Mouse (Mus musculus): Measurements from ENCODE around the gene Fbxl12. TPM values are rescaled to one million over a fixed set of nuclear protein-coding genes. Genes with fewer than 3 reads are reported as not detected.
A peak's percentile ranks its signal among the peaks of the same experiment; 100 is the strongest.
"Not testable (repeated sequence)": the region's sequence is repeated elsewhere in the genome, so short reads cannot be mapped to it uniquely, and the experiment has no call there.

The Fbxl12 gene
- 7.5 and 18.8 TPM in 2 replicates for total RNA-seq (2015; ENCODE audit: low replicate concordance)
- total RNA-seq (2017; ENCODE audit: low replicate concordance) = 2.3 and 3.2 TPM in 2 replicates

DNA sequence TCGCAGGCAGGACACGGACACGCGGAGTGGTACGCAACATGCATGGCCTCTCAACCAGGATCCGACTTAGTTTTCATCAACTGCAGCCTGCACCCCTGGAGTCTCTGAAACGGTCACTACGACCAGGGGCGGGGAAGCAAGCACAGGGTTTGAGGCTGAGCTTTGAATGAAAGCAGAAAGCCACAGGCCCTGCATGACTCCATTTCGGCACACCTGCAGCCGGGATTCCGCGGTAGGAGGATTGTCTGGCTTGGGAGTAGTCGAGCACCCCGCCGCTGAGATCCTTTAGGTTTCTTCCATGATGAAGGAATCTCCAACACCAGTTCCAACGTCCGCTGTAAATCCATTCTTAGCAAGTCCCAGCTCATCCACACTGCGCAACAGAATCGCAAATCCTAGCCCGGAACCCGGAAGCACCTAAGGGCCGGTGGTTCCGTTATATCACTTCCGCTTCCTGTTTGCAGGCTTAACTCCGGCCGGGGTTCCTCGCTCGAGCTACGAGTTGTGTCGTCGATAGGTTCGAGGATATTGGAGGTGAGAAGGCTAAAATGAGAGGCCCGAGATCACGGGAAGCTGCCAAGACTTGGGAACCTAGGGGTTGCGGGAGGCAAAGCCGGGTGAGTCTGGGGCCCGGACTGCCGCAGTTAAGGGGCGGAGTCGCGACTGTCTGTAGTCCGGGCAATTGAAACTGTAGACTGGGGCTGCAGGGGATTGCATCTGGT, at the start of gene Fbxl12:
TSS of gene Fbxl12 (minus strand) at position 408 of the 722 bp plus-strand sequence.
- ATAC-seq (replicated peaks; ENCODE audit: low FRiP score, poor library complexity, severe bottlenecking) = peak; percentile 86

DNA sequence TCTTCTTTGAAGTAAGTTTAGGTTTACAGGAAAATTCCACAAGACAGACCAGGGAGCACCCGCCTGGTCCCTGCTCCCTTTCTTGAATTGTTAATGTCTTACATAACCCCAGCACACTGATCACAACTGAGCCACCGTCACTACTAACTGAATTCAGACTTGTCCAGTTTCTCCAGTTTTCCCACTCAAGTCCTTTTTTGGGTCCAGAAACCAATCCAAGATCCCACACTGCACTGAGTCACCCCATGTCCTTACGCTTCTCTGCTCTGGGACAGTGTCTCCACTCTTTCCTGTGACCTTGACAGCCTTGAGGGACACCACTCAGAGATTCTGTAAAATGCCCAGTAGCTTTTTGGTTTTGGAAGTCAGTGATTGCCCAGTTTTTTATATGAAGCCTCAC, 48.3 kb upstream of the Fbxl12 start:
- ATAC-seq (replicated peaks; ENCODE audit: low FRiP score, poor library complexity, severe bottlenecking) = no peak

DNA sequence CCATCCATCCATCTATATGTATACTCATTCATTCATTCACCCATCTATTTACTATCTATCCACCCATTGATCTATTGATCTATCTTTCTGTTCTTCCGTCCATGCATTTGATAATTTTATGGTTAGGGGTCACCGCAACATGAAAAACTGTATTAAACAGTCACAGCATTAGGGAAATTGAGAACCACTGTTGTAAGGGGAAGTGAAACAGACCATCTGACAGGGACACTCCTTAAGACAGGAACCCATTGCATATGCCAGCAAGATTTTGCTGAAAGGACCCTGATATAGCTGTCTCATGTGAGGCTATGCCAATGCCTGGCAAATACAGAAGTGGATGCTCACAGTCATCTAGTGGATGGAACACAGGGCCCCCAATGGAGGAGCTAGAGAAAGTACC, 45.9 kb upstream of the Fbxl12 start:
- not testable (repeated sequence) for ATAC-seq (replicated peaks; ENCODE audit: low FRiP score, poor library complexity, severe bottlenecking)

DNA sequence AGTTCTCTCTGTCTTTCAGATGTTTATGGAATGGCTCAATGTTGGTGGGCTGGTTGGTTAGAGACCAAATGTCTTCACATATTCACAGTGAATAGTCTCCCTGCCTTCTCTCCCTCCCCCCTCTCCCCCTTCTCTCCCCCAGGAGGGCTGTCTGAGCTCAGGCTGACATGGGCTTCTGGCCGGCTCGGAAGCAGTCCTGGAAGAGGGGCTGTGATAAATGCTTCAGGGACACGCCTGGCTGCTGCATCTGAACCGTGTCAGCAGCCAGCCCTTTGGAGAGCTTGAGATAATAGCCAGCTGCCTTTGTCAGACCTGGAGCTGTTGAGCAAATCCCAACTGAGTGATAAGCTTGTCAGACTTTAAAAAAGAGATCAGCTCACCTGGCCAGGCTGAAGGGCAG, 45.3 kb upstream of the Fbxl12 start:
- no peak for ATAC-seq (replicated peaks; ENCODE audit: low FRiP score, poor library complexity, severe bottlenecking)

DNA sequence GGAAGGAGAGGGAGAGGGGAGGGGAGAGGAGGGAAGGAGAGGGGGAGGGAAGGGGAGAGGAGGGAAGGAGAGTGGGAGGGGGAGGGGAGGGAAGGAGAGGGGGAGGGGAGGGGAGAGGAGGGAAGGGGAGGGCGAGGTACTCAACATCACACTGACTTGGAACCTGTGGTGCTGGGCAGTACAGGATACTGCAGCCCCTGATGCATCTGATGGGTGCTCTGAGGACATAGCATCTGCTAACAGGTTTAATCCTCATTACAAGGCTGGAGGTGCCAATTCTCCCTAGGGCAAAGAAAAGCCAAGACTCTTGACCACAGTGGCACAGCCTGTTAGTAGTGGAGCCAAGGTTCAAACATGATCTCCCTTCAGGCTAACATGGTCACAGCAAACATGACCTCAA, 44.8 kb upstream of the Fbxl12 start:
- ATAC-seq (replicated peaks; ENCODE audit: low FRiP score, poor library complexity, severe bottlenecking) = no peak

DNA sequence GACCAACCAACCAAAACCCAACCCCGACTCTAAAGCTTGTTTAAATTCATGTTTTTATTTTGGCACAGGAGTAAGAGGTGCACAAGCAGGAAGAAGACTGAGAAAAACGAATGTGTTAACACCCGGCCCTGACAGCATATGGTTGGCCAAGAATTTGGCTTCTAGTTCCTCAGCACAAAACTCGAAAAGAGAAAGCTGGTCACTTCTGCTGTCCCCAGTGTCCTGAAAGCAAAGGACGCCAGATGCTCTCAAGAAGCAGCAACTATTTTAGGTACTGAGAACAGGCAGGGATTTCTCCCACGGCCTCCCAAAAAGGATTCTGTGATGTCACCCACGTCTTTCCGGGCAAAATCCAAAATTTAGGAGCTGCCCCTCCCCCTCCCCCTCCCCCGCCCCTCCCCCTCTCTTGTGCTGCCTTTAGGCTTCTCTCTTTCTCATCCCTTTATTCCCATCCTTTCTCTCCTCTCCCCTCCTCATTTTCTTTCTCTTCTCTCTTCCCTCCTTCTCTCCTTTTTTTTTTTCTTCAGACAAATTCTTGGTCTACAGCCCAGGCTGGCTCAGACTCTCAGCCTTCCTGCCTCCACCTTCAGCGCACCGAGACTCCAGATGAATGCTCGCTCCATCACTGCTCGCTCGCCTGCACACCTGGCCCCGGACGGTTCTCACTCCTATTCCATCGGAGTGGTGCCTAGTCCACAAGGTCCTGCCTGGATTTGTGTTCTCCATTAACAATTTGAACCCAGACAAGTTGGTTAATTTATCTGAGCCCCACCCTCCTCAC, 40.7 kb upstream of the Fbxl12 start:
- ATAC-seq (replicated peaks; ENCODE audit: low FRiP score, poor library complexity, severe bottlenecking) = no peak

DNA sequence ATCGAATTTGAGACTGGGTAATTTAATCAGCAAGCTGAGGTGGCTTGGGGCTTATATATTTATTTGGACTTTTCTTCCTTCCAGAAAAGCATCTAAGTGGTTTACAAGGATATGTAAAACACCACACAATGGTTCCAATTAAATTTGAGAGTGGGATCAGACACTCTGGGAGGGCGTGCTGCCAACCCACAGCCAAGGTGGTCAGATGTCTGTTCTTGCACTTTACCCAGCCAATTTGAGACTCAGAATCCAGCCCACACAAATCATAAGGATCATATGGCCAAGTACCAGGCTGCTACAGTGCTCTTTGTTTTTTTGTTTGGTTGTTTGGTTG, 37.8 kb upstream of the Fbxl12 start:
- no peak for ATAC-seq (replicated peaks; ENCODE audit: low FRiP score, poor library complexity, severe bottlenecking)

DNA sequence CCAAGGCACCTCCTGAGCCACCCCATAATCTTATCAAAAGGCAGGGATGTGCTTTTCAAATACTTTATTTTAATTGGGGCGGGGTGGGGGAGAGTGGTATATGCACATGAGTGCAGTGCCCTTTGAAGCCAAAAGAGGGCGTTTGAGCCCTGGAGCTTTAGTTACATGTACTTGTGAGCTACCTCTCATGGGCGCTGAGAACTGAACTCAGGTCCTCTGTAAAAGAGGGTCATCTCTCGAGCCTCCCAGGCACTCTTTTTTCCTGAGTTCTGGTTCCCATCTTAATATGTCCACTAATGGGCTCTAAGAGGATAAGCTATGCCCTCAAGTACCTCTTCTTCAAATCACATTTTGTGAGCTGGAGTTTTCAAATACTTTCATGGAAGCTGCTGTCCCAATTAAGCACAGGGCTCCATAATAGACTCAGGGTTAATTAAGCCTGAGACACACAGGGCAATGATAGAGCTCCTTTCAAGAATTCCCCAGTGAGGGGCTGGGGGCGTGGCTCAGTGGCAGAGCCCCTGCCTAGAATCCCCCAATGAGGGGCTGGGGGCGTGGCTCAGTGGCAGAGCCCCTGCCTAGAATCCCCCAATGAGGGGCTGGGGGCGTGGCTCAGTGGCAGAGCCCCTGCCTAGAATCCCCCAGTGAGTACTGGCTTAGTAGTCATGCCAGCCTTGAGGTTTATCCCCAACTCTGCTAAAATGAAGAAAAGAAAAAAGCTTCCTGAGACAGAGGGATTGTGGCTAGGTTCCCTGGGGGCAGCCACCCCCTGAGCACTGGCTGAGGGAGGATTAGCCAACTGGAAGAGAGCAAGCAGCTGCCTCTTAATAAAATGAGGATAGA, 37.2 kb upstream of the Fbxl12 start:
- ATAC-seq (replicated peaks; ENCODE audit: low FRiP score, poor library complexity, severe bottlenecking) = no peak

DNA sequence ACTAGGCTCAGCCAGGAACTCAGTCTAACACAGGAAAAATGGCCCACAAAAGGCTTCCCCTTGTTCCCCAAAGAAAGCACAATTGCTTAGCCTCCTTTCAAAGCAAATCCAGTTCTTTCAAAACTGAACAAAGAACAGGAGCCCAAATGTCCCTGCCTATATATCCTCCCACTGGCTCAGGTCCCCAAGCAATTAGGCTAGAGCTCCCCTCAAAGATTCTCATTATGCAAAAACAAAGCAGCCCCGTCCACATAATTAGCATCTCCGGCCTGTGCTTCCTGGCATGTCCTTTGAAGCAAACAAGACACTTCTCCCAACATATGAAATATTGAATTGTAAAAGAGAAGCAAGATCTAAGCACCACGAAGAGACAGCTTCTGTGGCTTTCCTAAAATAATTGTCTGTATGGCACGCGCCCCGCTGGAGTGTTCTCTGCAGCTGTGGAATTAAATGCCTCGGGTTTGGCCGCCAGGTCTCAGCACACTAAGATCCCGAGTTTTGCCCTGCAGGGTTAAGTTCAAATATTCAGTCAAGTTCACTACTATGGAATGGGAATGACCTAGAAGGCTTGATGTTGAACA, 35.9 kb upstream of the Fbxl12 start:
- ATAC-seq (replicated peaks; ENCODE audit: low FRiP score, poor library complexity, severe bottlenecking) = no peak

DNA sequence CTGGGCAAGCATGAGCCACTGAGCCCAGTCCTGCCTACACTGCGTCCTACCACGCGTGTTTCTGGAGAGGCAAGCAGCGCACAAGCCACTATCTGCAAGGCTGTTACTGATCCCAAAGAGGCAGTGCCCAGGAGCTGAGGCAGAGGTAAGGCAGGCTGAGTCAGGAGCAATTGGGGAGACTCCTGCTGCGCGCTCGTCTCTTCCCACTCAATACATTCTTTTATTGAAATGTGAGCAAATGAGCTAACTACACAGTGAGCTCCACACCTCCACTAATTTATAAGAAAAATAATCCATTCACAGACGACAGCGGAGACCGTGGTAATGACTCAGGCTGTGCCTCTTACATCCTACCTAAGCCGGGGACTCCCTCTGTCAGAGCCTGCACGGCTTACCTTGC, 33.3 kb upstream of the Fbxl12 start:
- ATAC-seq (replicated peaks; ENCODE audit: low FRiP score, poor library complexity, severe bottlenecking) = no peak

DNA sequence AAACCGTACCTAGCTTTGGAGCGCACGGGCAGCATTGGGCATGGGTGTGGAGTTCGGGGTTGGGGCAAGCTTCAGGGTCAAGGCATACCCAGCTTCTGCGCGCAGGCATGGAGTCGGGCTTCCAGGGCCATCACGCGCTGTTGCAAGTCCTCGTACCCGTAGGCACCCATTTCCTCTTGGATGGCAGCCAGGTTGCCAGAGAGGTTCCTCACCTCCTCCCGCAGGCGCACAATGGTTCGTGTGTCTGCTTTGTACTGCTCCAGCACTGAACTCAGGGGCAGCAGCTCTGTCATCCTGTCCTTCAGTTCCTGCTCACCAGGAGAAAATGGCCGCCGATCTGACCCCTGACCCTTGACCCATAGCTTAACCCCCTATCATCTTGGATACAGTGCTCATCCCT, 27.5 kb upstream of the Fbxl12 start:
- no peak for ATAC-seq (replicated peaks; ENCODE audit: low FRiP score, poor library complexity, severe bottlenecking)

DNA sequence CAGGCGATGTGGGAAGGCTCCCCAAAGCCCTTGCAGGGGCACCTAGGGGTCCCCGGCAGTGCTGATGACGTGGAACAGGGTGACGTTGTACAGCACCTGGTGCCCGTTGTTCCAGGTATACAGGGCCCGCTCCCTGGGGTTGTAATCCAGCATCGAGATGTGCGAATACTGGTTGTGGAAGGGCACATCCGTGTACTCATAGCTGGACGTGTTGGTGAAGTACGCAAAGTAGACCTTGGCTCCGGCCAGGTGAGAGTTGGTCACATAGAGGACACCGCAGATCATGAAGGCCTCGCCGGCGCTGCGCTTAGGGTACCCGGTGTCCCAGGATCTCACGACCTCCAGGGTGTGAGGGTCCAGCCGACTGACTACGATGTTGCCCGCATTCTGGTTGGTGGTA, 23.5 kb upstream of the Fbxl12 start:
- ATAC-seq (replicated peaks; ENCODE audit: low FRiP score, poor library complexity, severe bottlenecking) = no peak

DNA sequence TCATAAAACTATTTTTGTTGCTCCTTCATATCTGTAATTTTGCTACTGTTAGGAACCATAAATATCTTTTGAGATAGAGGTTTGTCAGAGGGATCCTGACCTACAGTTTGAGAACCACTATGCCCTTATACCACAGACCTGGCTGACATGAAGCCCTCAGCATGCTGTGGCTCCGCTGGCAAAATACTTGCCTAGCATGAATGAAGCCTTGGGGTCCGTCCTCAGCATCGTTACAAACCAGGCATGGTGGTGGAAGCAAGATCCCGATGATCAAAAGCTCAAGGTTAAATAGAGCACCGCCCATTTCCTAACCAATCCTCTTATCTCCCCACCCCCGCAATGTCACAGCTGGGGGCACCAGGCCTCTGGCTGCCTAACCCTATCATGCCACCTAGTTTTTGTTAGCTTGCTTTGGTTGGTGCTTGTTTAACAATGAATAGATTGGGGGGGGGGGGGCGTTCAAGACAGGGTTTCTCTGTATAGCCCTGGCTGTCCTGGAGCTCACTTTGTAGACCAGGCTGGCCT, 22.0 kb upstream of the Fbxl12 start:
- no peak for ATAC-seq (replicated peaks; ENCODE audit: low FRiP score, poor library complexity, severe bottlenecking)

DNA sequence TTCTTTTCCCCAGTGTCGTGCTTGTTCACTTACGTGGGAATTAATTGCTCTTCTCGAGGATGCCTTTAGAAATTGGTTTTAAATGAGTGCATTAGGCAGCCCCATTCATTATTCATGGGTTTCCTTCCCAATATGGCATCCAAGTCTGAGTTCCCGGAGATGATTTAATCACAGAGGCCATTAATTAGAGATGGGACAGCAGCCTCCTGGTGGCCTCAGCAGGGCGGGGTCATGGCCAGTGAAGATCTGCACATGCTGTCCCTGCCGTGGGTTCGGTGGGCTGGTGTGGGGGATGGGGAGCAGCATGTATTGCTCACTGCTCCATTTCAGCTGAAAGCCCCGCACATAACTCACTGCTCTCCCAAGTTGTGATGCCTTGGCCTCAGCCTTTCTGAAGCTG, 21.4 kb upstream of the Fbxl12 start:
- no peak for ATAC-seq (replicated peaks; ENCODE audit: low FRiP score, poor library complexity, severe bottlenecking)

DNA sequence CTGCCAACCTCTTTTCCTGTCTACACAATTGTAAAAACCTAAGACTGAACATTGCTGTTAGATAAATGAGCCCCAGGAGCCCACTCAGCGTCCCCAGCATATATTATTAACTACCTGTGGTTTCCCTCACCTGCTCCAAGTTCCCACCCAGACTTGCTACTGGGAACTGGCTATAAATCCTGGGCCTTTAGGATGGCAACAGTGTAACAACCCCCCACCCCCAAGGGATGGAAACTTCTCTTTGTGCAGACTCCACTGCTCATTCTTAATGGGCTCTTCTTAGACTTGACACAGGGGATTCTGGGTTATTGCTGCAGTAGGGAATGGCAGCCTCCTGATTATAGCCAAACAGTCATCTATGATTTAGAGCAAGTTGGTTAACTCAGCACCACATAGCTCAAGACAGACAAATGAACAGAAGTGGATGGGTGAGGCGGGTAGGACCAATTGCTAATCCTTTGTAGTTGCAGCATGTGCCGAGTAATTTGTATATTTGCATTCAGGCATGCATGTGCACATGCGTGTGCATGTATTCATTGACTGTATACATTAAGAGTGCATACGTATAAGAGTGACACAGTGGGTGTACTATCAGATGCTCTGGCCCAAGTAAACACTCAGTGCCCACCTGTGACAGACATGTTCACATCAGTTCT, 20.5 kb upstream of the Fbxl12 start:
- ATAC-seq (replicated peaks; ENCODE audit: low FRiP score, poor library complexity, severe bottlenecking) = no peak

DNA sequence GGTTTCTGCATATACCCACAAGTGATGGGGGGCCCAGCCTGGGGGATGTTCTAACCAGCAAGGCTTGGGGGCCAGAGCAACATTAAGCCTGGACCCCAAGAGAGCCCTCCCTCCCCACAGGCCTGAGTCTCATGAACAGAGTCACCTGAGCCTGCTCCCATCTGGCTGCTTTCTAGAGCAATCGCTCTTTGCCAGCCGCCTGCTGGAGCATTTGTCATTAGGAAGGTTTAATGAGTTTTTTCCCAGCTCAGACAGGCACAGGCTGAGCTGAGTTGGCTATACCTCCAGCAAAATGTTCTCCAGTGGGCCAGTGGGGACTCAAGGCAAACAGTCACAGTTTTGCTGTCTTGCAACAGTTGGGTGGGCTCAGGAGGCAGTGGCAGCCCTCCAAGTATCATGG, 19.8 kb upstream of the Fbxl12 start:
- ATAC-seq (replicated peaks; ENCODE audit: low FRiP score, poor library complexity, severe bottlenecking) = no peak

DNA sequence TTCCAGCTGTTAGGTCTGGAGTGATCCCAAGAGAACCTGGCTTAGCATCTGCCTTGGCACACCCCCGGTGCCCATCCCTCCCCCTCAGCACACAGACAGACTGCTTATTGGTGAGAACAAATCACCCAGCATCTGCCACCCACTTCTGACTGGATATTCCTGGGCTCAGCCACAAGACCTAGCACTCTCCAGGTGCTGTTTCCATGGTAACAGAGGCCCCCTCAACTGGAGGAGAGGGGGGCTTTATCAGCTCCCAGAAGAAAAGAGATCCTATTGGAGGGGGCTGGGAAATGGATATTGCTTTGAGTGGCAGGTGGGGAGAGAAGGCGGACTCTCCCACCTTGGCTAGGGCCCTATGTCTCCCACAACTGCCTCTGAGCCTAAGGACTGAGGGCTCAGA, 19.4 kb upstream of the Fbxl12 start:
- ATAC-seq (replicated peaks; ENCODE audit: low FRiP score, poor library complexity, severe bottlenecking) = no peak

DNA sequence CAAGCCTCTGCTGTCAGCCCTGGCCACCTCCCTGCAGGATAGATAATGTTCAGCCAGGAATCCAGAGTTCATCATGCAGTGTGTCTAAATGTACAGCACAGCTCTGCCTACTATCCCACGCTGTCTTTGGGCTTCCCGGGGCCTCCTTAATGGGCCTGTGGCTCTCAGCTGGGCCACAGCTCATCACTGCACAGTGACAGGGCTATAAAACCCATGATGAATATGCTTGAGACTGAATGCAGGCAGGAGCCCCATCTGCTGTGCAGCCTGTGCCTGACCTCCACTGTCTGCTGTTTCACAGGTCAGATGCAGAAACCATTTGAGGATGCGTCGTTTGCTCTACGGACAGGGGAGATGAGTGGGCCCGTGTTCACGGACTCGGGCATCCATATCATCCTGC, 18.3 kb upstream of the Fbxl12 start:
- ATAC-seq (replicated peaks; ENCODE audit: low FRiP score, poor library complexity, severe bottlenecking) = no peak

DNA sequence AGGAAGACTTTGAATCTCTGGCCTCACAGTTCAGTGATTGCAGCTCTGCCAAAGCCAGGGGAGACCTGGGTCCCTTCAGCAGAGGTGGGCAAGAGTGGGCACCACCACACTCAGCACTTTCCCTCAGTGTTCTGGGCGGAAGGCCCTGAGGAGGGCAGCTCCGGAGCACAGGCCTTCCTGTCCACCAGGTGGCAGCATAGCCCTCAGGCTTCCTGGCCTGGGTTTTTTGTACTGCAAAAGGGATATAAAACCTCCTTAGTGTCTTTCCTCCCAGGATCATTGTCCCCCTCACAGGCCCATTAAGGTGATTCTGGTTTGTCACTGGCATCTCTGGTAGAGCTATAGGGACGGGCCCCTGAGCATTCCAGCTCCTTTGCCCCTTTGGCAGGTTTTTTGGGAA, 17.8 kb upstream of the Fbxl12 start:
- peak; percentile 74 for ATAC-seq (replicated peaks; ENCODE audit: low FRiP score, poor library complexity, severe bottlenecking)

DNA sequence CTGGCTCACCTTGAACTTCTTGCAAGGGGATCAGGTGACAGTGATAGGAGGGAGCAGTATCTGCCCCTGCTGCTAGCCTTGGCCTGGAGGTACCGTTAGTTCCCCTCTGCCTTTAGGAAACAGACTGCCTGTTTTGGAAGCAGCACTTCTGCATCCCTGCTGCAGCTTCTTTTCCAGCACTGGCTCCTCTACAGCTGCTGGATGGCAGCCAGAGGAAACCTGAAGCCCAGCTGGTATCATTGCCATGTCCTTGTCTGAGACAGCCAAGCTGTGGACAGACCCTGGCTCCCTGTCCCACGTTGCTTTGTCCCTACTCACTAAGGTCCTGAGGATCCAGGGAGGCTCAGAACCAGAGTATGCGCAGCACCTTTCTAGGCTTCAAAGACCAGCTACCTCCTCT, 13.0 kb upstream of the Fbxl12 start:
- ATAC-seq (replicated peaks; ENCODE audit: low FRiP score, poor library complexity, severe bottlenecking) = no peak
